Mouse (Mus musculus) brain, adult 2 months (tissue): ENCODE results near the gene Epc2.
"Not testable (repeated sequence)": the region's sequence is repeated elsewhere in the genome, so short reads cannot be mapped to it uniquely, and the experiment has no call there.

ENCODE experiments used
- DNase-seq: peaks from one replicate; pipeline ENCODE4 v3.0.0; 2011; ENCODE audit warnings: low read depth, low spot score

Epc2 gene

GRCm38 (mm10) chr2:49471641-49472355 is 20.5 kb downstream of the Epc2 start:
- DNase-seq: no peak

GRCm38 (mm10) chr2:49472443-49472842 is 21.2 kb downstream of the Epc2 start:
- DNase-seq: peak; percentile 54

GRCm38 (mm10) chr2:49482146-49482545 is 30.9 kb downstream of the Epc2 start:
- DNase-seq: no peak

GRCm38 (mm10) chr2:49483382-49483781 is 32.1 kb downstream of the Epc2 start:
- no peak for DNase-seq

GRCm38 (mm10) chr2:49501435-49501834 is 50.1 kb downstream of the Epc2 start:
- no peak for DNase-seq

- DNase-seq: no peak
Observed at GRCm38 (mm10) chr2:49503596-49503995, 52.3 kb downstream of the Epc2 start.

GRCm38 (mm10) chr2:49505151-49505550 is 53.9 kb downstream of the Epc2 start:
- not testable (repeated sequence) for DNase-seq

- DNase-seq: no peak
Observed at GRCm38 (mm10) chr2:49510832-49511231, 59.5 kb downstream of the Epc2 start.

GRCm38 (mm10) chr2:49516011-49516410 is 64.7 kb downstream of the Epc2 start:
- no peak for DNase-seq

GRCm38 (mm10) chr2:49520409-49520808 is 69.1 kb downstream of the Epc2 start:
- peak; percentile 64 for DNase-seq

- DNase-seq: peak; percentile 59
Observed at GRCm38 (mm10) chr2:49520989-49521388, 69.7 kb downstream of the Epc2 start.

- no peak for DNase-seq
Observed at GRCm38 (mm10) chr2:49521564-49521963, 70.3 kb downstream of the Epc2 start.

GRCm38 (mm10) chr2:49522578-49522977 is 71.3 kb downstream of the Epc2 start:
- no peak for DNase-seq

GRCm38 (mm10) chr2:49537147-49537546 is 85.9 kb downstream of the Epc2 start:
- peak; percentile 53 for DNase-seq

GRCm38 (mm10) chr2:49538056-49538455 is 86.8 kb downstream of the Epc2 start:
- peak; percentile 29 for DNase-seq

- no peak for DNase-seq
Observed at GRCm38 (mm10) chr2:49539745-49540144, 88.5 kb downstream of the Epc2 start.

- no peak for DNase-seq
Observed at GRCm38 (mm10) chr2:49547813-49548212, 96.5 kb downstream of the Epc2 start.

- no peak for DNase-seq
Observed at GRCm38 (mm10) chr2:49548492-49548891, 97.2 kb downstream of the Epc2 start.

- no peak for DNase-seq
Observed at GRCm38 (mm10) chr2:49553096-49553495, 101.8 kb downstream of the Epc2 start.

- DNase-seq: no peak
Observed at GRCm38 (mm10) chr2:49557339-49557738, 106.1 kb downstream of the Epc2 start.

GRCm38 (mm10) chr2:49558361-49558760 is 107.1 kb downstream of the Epc2 start:
- DNase-seq: no peak

GRCm38 (mm10) chr2:49562688-49563350 is 111.5 kb downstream of the Epc2 start:
- DNase-seq: peak; percentile 90
